Mouse (Mus musculus) left cerebral cortex, postnatal 4 days (tissue): ENCODE data around the gene Vps33b. TPM values are rescaled to one million over a fixed set of nuclear protein-coding genes. Genes with fewer than 3 reads are reported as not detected.

ENCODE experiments used
- DNase-seq: peaks from one replicate; pipeline ENCODE4 v3.0.0-alpha.2; 2022
- intact Hi-C: fragments of 180-260 bp; cut with DNase I; formaldehyde crosslinking; loops from one replicate; pipeline ENCODE4 v1.15.1; 2025
- total RNA-seq, 2 experiments: library from RNA; stranded (reverse); gene quantifications; 2 replicates each; pipeline ENCODE4 v1.2.3; 2021

Gene Vps33b
- total RNA-seq, 2 experiments from 2014 or later, result 34.1 to 36.0 TPM

DNA sequence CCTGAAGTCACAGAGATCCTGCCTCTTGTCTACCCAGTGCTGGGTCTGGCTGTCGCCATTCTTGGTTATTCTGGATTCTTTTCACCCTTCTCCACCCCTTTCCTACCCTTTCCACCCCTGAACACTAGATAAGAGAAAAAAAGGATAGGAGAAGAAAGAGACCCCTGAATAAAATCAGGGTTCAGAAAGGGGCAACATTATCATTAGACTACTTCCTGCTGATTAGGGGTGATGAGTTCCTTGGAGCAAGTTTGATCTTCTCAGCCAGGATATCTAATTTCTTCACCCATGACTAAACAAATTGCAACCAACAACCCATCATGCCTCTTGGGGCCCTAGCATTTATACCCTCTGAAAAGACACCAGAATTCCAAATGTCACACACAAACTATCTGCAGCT is 1.7 kb upstream of the Vps33b start:
- intact Hi-C loops, result no loop called here
- DNase-seq, result no peak

DNA sequence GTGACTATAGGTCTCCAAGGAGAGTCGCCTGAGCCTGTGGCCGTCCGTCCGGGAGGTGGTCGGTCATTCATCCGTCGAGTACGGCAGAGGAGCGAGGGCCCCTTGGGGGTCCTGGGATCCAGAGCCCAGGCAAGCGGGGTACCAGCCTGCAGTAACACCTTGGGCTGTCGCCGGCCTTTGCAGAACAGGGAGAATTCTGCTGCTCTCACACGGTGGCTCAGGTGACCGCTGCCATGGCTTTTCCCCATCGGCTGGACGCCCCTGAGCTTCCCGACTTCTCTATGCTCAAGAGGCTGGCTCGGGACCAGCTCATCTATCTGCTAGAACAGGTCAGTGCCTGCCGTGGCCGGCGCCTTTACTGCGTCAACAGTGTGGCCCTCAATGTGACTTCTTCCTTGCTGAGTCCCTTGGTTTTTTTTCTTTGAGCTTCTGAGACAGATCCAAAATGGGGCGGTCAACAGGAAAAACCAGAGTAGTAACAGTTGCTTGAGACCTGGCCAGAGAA is 354 bp downstream of the Vps33b start:
- intact Hi-C loops, result no loop called here
- peak; percentile 51 for DNase-seq

DNA sequence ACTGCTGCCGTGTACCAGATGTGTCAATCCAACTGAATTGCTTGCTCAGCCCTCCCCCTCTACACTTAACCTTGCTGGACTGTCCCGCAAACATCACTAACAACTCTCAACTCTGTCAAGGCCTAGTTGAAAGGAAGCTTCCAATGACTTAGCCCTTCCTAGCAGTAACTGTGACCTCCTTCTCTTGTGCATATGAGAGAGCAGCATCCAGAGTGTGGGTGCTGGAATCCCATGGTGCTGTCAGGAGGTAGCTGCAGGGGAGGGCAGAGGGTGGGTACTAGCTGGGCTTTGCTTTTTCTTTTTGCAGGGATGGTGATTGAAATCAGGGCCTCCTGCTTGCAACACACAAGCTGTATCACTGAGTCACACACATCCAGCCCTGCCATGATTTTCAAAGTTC is 4.0 kb downstream of the Vps33b start:
- no peak for DNase-seq
- intact Hi-C loops, result no loop called here

DNA sequence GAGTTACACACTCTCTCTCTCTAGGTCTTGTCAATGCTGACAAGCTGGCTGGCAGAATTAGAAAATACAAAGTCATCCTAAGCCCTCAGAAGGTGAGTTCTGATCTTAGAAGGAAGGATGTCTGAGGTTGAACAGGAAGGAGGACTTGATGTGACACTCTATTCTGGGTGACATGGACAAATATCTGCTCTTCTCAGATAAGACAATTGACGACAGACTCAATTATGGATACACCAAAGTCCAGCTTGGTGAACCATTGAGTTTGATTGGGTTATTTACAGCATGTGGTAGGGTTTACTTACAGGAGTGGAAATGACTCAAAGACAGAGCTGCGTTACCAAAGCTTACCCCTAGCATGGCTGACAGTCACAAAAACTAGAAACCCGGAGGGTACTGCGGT is 6.9 kb downstream of the Vps33b start:
- intact Hi-C loops, result no loop called here
- DNase-seq, result no peak

DNA sequence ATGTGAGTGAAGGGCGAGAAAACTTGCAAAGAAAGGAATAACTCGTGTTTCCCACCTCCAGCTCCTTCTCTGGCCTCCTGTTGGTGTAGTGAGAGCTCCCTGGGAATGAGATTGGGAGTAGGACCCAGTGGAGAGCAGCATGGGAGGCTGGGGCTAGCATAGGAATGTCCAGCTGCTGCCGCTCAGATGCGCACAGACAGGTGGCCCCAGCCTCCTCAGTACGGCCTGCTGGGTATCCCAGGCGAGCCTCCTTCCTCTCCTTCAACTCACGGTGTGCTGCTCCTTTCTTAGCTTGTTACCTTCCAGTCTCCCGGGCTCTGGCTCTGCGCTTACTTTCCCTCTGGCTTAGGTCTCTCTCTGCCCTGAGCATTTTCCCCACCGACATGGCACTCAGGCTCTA is 10.6 kb downstream of the Vps33b start:
- intact Hi-C loops, result no loop called here
- DNase-seq, result no peak

DNA sequence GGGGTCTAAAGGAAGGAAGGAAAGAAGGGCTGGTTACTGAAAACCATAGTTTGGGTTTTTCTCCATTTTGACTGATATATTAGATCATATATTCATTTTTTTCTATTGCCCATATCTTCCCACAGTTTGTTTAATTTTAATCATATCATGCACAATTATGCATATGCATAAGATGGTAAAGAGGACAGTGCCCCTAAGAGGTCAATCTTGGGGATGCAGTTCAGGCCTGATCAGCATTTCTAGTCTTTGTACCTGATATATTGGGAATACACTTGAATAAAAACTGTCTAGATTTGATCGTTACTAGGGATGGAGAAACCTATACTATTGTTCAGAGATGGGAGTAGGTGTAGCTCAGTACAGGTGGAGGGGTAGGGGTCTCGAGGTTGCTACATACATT is 11.5 kb downstream of the Vps33b start:
- DNase-seq, result no peak
- intact Hi-C loops, result no loop called here

DNA sequence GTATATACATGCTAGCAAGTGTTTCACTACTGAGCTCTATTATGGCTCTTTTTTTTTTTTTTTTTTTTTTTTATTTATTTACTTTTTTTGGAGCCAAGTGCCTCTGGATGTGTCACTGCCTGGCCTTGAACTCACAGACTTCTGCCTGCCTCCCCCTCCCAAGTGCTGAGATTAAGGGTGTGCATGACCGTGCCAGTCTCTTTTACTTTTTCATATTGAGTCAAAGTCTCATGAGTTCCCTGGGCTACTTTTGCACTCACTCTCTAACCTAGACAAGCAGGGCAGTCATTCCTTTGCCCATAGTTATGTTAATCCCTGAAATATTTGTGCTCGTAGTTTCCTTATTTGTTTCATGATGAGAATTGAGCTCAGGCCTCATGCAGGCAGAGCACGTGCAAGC is 12.2 kb downstream of the Vps33b start:
- intact Hi-C loops, result no loop called here
- no peak for DNase-seq

DNA sequence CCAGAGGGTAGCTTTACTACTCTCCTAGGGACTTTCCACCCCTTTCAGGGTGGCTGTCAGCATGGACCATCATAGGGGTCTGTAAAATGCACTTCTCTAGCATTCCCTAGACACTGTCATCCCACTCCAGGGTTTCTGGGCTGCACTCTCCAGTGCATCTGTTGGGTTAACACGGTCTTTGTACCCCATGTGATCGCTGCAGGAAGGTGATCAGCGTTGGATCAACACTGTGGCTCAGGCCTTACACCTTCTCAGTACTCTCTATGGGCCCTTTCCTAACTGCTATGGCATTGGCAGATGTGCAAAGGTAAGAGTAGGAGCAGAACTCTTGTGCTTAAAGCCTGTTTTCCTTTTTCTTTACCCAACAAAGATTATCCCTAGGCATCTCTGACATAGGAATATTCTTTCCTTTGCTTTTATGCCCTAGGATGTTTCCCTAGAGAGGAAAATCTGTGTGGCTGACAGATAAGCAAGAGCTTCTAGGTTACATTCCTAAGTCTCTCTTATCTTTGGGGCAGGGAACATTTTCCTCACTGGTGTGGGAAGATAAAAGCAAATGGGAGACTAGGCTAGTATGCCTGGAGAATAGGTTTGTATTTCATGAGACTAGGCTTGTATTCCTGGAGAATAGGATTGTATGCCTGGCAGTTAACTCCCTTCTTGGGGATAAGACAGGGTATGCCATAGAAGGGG is 13.9 kb downstream of the Vps33b start:
- DNase-seq, result no peak
- intact Hi-C loops, result no loop called here

DNA sequence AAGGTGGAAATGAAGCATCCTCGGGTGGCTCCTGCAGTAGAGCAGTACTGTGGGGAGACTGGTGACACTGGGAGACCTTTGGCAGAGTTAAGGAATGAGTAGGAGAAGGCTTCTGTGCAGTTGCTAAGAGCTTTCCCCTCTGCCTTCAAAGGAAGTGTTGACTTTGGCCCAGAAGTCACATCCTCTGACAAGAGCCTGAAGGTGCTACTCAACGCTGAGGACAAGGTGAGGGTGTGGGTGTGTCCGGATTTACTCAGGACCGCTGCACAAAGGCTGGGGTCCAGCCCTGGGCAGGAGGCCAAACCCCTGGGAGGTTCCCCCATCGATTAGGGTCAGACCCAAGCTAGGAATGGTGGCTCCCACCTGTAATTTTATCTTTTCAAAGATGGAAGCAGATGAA is 14.9 kb downstream of the Vps33b start:
- no peak for DNase-seq
- intact Hi-C loops, result no loop called here

DNA sequence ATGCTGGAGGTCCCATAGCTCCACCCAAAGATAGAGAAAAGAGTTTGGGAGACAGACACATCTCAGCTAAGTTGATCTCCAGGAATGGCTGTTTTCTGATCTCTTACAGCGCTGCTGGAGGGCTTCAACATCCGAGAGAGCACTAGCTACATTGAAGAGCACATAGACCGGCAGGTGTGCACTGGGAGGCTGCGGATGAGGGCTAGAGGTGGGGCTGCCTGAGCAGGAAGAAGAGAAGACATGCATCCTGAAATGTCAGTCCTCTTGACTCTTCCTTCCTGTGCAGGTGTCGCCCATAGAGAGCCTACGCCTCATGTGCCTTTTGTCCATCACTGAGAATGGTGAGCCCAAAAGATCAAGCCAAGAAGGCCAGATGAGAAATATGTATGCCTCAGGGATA is 16.3 kb downstream of the Vps33b start:
- no peak for DNase-seq
- intact Hi-C loops, result no loop called here

DNA sequence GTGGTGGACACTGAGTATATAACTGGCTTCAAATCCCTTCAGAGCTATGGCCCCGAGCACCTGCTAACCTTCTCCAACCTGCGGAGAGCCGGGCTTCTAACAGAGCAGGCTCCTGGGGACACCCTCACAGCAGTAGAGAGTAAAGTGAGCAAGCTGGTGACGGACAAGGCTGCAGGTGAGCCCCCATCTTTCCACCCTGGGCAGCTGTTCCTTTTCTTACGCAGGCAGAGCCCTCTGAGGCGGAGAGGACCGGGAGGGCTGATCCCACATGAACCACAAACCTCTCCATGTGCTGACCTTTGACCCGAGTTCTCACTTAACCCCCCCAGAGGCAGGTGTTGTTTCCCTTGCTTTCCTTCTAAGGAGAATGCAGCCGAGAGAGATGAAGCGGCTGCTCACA is 18.3 kb downstream of the Vps33b start:
- intact Hi-C loops, result no loop called here
- no peak for DNase-seq

DNA sequence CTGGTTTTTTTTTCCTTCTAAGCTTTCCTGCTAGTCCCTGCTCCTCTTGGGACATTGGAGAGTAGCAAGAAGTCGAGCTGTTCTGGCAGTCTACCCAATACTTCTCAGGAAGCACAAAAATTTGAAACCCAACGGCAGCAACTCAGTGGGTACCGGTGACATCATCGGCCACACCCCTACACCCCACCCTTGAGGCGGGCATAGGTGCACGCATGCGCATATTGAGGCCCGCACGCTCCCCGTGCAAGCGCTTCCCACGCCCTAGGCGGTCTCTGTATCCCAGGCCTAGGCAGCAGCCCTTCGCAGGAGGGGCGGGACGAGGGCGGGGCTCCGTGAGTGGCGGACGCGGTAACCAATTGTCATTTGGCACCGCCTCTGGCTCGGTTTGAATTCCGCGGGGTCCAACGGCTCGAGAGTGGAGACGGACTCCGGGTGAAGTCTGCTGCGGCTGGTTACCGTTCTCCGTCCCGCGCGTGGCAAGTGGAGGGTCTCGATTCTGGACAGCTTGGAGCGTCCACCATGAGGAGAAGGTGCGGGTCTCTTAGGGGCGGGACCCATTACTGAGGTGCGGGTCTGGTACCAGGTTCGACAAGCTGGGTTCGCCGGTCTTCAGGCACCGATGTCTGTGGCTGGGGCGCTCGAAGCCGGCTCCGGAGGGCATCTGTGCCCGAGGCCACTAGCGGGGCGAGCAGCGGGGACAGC is 24.8 kb downstream of the Vps33b start, which contains the start of gene Prc1:
TSS of gene Prc1 (plus strand) at position 389 of the 702 bp plus-strand sequence.
- peak; percentile 98 for DNase-seq
- intact Hi-C loops, result no loop called here

DNA sequence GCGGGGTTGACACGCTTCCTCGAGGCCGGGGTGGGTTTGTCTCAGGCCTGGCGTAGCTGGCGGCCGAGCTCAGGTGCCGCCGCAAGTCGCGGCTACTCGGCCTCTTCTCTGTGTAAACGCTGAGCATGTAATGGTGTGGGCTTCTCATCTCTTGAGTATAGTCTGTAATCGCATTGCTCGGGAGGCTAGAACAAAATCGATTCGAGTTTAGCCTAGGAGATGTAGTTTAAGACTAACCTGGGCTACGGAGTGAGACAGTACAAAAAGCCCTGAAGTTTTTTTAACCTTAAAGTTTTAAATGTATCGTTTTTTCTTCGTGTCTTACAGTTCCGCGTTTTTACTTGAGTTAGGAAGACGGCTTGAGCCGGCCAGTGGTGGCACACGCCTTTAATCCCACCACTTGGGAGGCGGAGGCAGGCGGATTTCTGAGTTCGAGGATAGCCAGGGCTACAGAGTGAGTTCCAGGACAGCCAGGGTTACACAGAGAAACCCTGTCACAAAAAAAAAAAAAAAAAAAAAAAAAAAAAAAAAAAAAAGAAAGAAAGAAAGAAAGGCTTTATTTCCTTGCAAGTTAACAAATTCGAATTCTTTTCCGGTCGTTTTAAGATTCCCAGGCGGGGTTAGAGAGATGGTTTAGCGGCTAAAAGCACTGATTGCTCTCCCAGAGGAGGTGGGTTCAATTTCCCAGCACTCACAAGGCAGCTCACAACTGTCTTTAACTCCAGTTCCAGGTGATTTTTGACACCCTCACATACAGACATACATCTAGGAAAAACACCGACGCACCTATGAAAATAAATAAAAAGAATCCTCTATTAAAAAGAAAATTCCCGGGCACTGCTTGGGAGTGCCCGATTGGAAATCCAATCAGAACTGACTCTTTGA is 25.6 kb downstream of the Vps33b start:
- intact Hi-C loops, result no loop called here
- no peak for DNase-seq

DNA sequence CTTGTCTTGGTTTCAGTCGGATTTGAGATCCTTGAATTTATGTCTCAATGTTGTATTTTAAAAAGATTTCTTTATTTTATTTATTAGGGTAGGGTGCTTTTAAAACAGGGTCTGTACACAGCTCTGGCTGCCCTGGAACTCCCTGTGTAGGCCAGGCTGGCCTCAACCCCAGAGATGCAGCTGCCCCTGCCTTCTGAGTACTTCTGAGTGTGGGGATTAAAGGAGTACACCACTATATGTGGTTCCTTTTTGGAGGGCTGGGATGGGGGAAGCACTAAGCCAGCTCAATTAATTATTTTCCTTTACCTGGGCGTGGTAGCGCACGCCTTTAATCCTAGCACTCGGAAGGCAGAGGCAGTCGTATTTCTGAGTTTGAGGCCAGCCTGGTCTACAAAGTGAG is 27.0 kb downstream of the Vps33b start:
- intact Hi-C loops, result no loop called here
- no peak for DNase-seq

DNA sequence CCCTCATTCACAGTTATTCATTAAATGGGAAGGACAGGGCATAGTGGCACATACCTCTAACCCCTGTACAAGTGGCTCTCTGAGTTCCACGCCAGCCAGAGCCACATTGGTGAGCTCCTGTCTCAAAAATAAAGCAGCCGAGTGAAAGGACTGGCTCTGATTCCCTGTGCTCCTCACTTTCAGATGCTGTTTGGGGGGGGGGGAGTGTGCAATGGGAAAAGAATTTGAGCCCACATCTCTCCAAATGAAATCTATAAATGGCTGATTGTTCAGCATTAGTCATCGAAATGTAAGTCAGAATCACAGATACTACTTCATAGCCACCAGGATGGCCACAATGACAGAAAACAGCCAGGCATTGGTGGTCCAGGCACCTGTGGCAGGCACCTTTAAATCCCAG is 27.6 kb downstream of the Vps33b start:
- intact Hi-C loops, result no loop called here
- no peak for DNase-seq

DNA sequence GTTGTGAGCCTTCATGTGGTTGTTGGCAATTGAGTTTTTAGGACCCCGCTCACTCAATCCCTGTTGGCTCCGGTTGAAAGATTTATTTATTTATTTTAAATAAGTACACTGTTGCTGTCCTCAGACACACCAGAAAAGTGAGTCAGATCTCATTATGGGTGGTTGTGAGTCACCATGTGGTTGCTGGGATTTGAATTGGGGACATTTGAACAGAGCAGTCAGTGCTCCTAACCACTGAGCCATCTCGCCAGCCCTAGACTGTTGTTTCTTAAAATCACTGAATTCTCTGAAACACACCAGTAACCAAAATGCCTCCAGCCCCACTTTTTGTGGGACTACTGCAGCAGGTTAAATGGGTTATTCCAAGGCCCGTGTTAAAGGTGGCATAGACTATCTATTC is 29.3 kb downstream of the Vps33b start:
- no peak for DNase-seq

DNA sequence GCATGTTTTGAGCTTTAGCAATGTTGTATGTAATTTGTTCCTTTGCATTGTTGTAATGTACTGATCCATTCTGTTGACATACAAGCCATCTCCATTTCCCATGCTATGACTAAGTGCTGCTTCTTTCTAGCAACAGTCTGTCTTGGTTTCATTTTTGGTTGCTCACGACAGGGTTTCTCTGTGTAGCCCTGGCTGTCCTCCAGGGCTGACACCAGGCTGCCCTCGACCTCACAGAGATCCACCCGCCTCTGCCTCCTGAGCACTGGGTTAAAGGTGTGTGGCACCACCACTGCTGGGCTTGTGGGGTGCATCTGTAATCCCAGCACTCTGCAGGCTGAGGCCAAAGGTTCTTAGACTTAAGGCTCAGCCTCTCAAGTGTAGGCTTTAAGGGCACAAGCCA is 30.1 kb downstream of the Vps33b start:
- no peak for DNase-seq
- intact Hi-C loops, result no loop called here

More for the DNA sequence above, 29.3 kb downstream of the Vps33b start:
- intact Hi-C loops, result no loop called here

DNA sequence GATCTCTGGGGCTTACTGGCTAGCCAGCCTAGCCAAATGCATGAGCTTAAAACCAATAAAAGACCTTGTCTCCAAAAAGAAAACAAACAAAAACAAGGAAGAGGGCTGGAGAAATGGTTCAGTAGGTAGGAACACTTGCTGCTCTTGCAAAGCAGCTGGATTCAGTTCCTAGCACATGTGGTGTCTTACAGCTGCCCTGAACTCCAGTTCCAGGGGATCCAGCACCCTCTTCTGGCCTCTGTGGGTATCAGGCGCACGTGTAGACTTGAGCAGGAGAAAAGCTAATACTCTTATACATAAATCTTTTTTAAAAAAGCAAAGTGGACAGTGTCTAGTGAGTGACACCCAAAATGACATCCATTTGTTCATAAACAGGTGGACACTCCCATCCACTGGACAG is 32.1 kb downstream of the Vps33b start:
- intact Hi-C loops, result no loop called here
- no peak for DNase-seq

DNA sequence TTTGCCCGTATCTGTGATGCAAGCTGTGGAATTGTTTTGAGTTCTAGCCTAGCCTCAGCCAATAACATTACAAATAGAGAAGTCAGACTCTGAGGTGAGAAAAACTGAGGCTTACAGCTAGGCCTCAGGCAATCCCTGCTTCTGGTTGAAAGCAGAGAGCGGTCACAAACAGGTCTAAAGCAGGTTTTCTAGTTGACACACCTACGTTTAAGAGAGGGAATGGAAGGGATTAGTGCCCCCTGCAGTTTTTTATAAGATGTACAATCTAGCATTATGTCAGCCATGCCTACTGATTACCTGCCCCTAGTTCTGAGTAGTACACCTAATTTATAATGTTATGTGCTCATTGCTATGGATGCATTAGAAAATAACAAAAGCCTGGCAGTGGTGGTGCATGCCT is 38.3 kb downstream of the Vps33b start:
- intact Hi-C loops, result no loop called here
- no peak for DNase-seq

DNA sequence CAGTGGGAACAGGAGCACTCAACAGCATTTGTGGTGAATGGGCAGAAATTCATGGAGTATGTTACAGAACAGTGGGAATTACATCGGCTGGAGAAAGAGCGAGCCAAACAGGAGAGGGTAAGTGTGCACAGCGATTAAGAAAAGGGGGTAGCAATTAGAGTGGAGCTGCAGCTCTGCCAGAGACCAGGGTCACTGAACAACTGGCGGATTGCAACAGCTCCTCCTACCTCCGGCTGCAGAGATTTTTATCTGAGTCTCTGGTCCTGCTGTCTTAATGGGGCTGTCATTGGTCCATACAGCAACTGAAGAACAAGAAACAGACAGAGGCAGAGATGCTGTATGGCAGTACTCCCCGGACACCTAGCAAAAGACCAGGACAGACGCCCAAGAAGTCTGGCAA is 41.3 kb downstream of the Vps33b start:
- intact Hi-C loops, result no loop called here
- DNase-seq, result no peak

DNA sequence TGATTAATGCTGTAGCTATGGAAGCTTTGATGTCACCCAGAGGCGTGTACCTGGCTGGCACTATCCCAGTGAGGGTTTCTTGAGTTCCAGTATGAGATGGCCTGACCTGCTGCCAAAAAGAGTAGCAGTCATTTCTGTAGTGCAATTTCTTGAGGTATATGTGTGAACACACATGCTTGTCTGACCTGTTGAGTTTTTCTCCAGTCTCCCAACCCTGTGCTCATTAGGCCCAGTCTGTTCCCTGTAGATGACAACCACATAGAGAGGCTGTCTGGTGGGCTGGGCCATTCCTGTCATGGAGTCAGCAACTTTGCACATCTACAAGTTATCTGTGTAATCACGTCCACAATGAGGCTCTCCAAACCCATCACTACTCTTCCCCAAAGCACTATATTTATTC is 46.3 kb downstream of the Vps33b start:
- intact Hi-C loops, result no loop called here
- DNase-seq, result no peak
